Mouse (Mus musculus) forebrain, embryonic 13.5 days (tissue): ENCODE data around the gene Foxk2. TPM values are rescaled to one million over a fixed set of nuclear protein-coding genes. Genes with fewer than 3 reads are reported as not detected.
"Not testable (repeated sequence)": the region's sequence is repeated elsewhere in the genome, so short reads cannot be mapped to it uniquely, and the experiment has no call there.

Experiments
- ATAC-seq: fragments of 200-750 bp; cut with Nextera tagmentation; 2 replicates; pipeline ENCODE4 v1.8.0; 2017
- H3K27ac ChIP-seq: fragments of 300-500 bp; sonication (generic); 2 replicates; pipeline ENCODE4 v1.5.1; 2015; ENCODE audit warnings: inconsistent platforms, mild to moderate bottlenecking, moderate library complexity
- H3K27me3 ChIP-seq: fragments of 300-500 bp; sonication (generic); 2 replicates; pipeline ENCODE4 v1.6.1; 2015; ENCODE audit warnings: mild to moderate bottlenecking, inconsistent platforms
- H3K36me3 ChIP-seq: fragments of 300-500 bp; sonication (generic); 2 replicates; pipeline ENCODE4 v1.6.1; 2015; ENCODE audit warnings: mild to moderate bottlenecking, inconsistent platforms; ENCODE audit not compliant: poor library complexity, severe bottlenecking
- H3K4me1 ChIP-seq: fragments of 300-500 bp; sonication (generic); 2 replicates; pipeline ENCODE4 v1.6.1; 2015; ENCODE audit warnings: inconsistent platforms
- H3K4me2 ChIP-seq: fragments of 300-500 bp; sonication (generic); 2 replicates; pipeline ENCODE4 v1.6.1; 2015; ENCODE audit warnings: inconsistent platforms, mild to moderate bottlenecking, moderate library complexity
- H3K4me3 ChIP-seq: fragments of 300-500 bp; sonication (generic); 2 replicates; pipeline ENCODE4 v1.5.1; 2015; ENCODE audit warnings: mild to moderate bottlenecking, inconsistent platforms
- H3K9ac ChIP-seq: fragments of 300-500 bp; sonication (generic); 2 replicates; pipeline ENCODE4 v1.6.1; 2015; ENCODE audit warnings: mild to moderate bottlenecking, inconsistent platforms
- H3K9me3 ChIP-seq: fragments of 300-500 bp; sonication (generic); replicated peaks from 2 replicates; pipeline ENCODE4 v1.6.1; 2016; ENCODE audit warnings: inconsistent platforms
- WGBS: fragments of 180-500 bp; shearing (Covaris S2); methylation state at CpG from one replicate; pipeline ENCODE4 v1.1.7; 2015; 5-methylcytosine and 5-hydroxymethylcytosine counted together
- polyA plus RNA-seq: library from polyadenylated mRNA; unstranded; fragments of >200 nt; fragmentation: Nextera tagmentation; extraction: Ambion mirVana; gene quantifications from 2 replicates; pipeline ENCODE4 v1.2.1, GENCODE M21; 2015

Gene Foxk2
- polyA plus RNA-seq, 1 experiment from 2014 or later: 13.4 TPM

- ATAC-seq: no peak
- Histone ChIP-seq H3K4me2 (no peak overlapping the region), H3K9ac (no peak overlapping the region), H3K27ac (no peak overlapping the region), H3K36me3 (peaks cover 91% of the 10 kb centered on the region), H3K9me3 (no peaks in the 10 kb centered on the region), H3K4me1 (no peaks in the 10 kb centered on the region), H3K4me3 (no peak overlapping the region), H3K27me3 (no peaks in the 10 kb centered on the region)
- 94% methylated on average over 5 of the region's 5 CpGs for WGBS
These were observed 35.0 kb downstream of the Foxk2 start for GRCm38 (mm10) chr11:121294771-121295170.

- no peaks in the 10 kb centered on the region for H3K27me3 ChIP-seq
- H3K9me3 ChIP-seq: no peaks in the 10 kb centered on the region
- H3K4me2 ChIP-seq: no peak overlapping the region
- 92% methylated on average over 8 of the region's 8 CpGs for WGBS
- H3K4me1 ChIP-seq: no peaks in the 10 kb centered on the region
- ATAC-seq: no peak
- no peak overlapping the region for H3K27ac ChIP-seq
- H3K36me3 ChIP-seq: peaks cover 92% of the 10 kb centered on the region
- no peak overlapping the region for H3K4me3 ChIP-seq
- H3K9ac ChIP-seq: no peak overlapping the region
These were observed 38.7 kb downstream of the Foxk2 start for GRCm38 (mm10) chr11:121298493-121298892.

GRCm38 (mm10) chr11:121300265-121300664 is 40.5 kb downstream of the Foxk2 start:
- H3K36me3 ChIP-seq: peaks cover 94% of the 10 kb centered on the region
- H3K4me2 ChIP-seq: no peak overlapping the region
- no peak overlapping the region for H3K4me3 ChIP-seq
- H3K4me1 ChIP-seq: no peaks in the 10 kb centered on the region
- no peak overlapping the region for H3K27ac ChIP-seq
- no peaks in the 10 kb centered on the region for H3K9me3 ChIP-seq
- H3K27me3 ChIP-seq: no peaks in the 10 kb centered on the region
- H3K9ac ChIP-seq: no peak overlapping the region
- 94% methylated on average over 9 of the region's 9 CpGs for WGBS
- ATAC-seq: no peak

- Histone ChIP-seq H3K36me3 (peaks cover 95% of the 10 kb centered on the region), H3K4me2 (no peak overlapping the region)
These were observed 45.6 kb downstream of the Foxk2 start for GRCm38 (mm10) chr11:121305371-121305770.

GRCm38 (mm10) chr11:121306608-121307007 is 46.8 kb downstream of the Foxk2 start:
- Histone ChIP-seq H3K9ac (no peak overlapping the region), H3K27ac (no peak overlapping the region), H3K4me2 (no peak overlapping the region), H3K4me3 (no peak overlapping the region), H3K4me1 (no peaks in the 10 kb centered on the region), H3K9me3 (peaks cover 3% of the 10 kb centered on the region; the same call in 1 of the 2 replicates), H3K27me3 (no peaks in the 10 kb centered on the region), H3K36me3 (peaks cover 89% of the 10 kb centered on the region)
- ATAC-seq: no peak
- WGBS: 98% methylated on average over 8 of the region's 8 CpGs

More at GRCm38 (mm10) chr11:121305371-121305770, 45.6 kb downstream of the Foxk2 start:
- Histone ChIP-seq H3K9me3 (no peaks in the 10 kb centered on the region), H3K27me3 (no peaks in the 10 kb centered on the region), H3K9ac (no peak overlapping the region), H3K4me3 (no peak overlapping the region), H3K27ac (no peak overlapping the region), H3K4me1 (no peaks in the 10 kb centered on the region)
- 92% methylated on average over 6 of the region's 6 CpGs for WGBS
- no peak for ATAC-seq

- H3K9ac ChIP-seq, H3K27me3 ChIP-seq, ATAC-seq, H3K4me3 ChIP-seq, H3K4me1 ChIP-seq, H3K27ac ChIP-seq, H3K4me2 ChIP-seq, H3K9me3 ChIP-seq: not testable (repeated sequence)
- H3K36me3 ChIP-seq: peaks cover 78% of the 10 kb centered on the region
- WGBS: 96% methylated on average over 6 of the region's 6 CpGs
These were observed 47.9 kb downstream of the Foxk2 start for GRCm38 (mm10) chr11:121307712-121308111.

- no peaks in the 10 kb centered on the region for H3K9me3 ChIP-seq
- H3K4me3 ChIP-seq: no peak overlapping the region
- H3K36me3 ChIP-seq: peaks cover 55% of the 10 kb centered on the region
- no peaks in the 10 kb centered on the region for H3K27me3 ChIP-seq
- H3K4me1 ChIP-seq: no peaks in the 10 kb centered on the region
- no peak for ATAC-seq
- no peak overlapping the region for H3K9ac ChIP-seq
- H3K27ac ChIP-seq: no peak overlapping the region
- no peak overlapping the region for H3K4me2 ChIP-seq
- 89% methylated on average over 1 of the region's 1 CpGs for WGBS
These were observed 66.2 kb downstream of the Foxk2 start for GRCm38 (mm10) chr11:121326034-121326433.

GRCm38 (mm10) chr11:121326681-121327080 is 66.9 kb downstream of the Foxk2 start:
- Histone ChIP-seq H3K27me3 (no peaks in the 10 kb centered on the region), H3K27ac (no peak overlapping the region), H3K9ac (no peak overlapping the region), H3K4me1 (no peaks in the 10 kb centered on the region), H3K9me3 (no peaks in the 10 kb centered on the region), H3K4me2 (no peak overlapping the region), H3K36me3 (peaks cover 50% of the 10 kb centered on the region), H3K4me3 (no peak overlapping the region)
- ATAC-seq: no peak
- WGBS: 97% methylated on average over 5 of the region's 5 CpGs

- 94% methylated on average over 9 of the region's 9 CpGs for WGBS
- no peaks in the 10 kb centered on the region for H3K27me3 ChIP-seq
- H3K9me3 ChIP-seq: no peaks in the 10 kb centered on the region
- H3K27ac ChIP-seq: no peak overlapping the region
- H3K4me2 ChIP-seq: no peak overlapping the region
- peaks cover 62% of the 10 kb centered on the region for H3K36me3 ChIP-seq
- no peak overlapping the region for H3K4me3 ChIP-seq
- no peak overlapping the region for H3K9ac ChIP-seq
- no peaks in the 10 kb centered on the region for H3K4me1 ChIP-seq
- ATAC-seq: no peak
These were observed 68.4 kb downstream of the Foxk2 start for GRCm38 (mm10) chr11:121328206-121328605.

- ATAC-seq: no peak
- Histone ChIP-seq H3K4me2 (no peak overlapping the region), H3K9me3 (no peaks in the 10 kb centered on the region), H3K27me3 (no peaks in the 10 kb centered on the region), H3K4me1 (no peaks in the 10 kb centered on the region), H3K9ac (no peak overlapping the region), H3K27ac (no peak overlapping the region), H3K36me3 (peaks cover 64% of the 10 kb centered on the region), H3K4me3 (no peak overlapping the region)
These were observed 68.8 kb downstream of the Foxk2 start for GRCm38 (mm10) chr11:121328619-121329018.

- Histone ChIP-seq H3K4me3 (no peak overlapping the region), H3K9ac (no peak overlapping the region), H3K9me3 (no peaks in the 10 kb centered on the region), H3K27ac (no peak overlapping the region), H3K36me3 (peaks cover 81% of the 10 kb centered on the region), H3K27me3 (no peaks in the 10 kb centered on the region), H3K4me2 (no peak overlapping the region), H3K4me1 (no peaks in the 10 kb centered on the region)
- ATAC-seq: no peak
- WGBS: 96% methylated on average over 3 of the region's 3 CpGs
These were observed 71.9 kb downstream of the Foxk2 start for GRCm38 (mm10) chr11:121331641-121332040.

GRCm38 (mm10) chr11:121339647-121340046 is 79.9 kb downstream of the Foxk2 start:
- Histone ChIP-seq H3K9ac (no peak overlapping the region), H3K27ac (no peak overlapping the region), H3K27me3 (no peaks in the 10 kb centered on the region), H3K4me3 (no peak overlapping the region), H3K36me3 (peaks cover 39% of the 10 kb centered on the region), H3K9me3 (no peaks in the 10 kb centered on the region), H3K4me2 (no peak overlapping the region), H3K4me1 (no peaks in the 10 kb centered on the region)
- WGBS: 91% methylated on average over 1 of the region's 1 CpGs
- ATAC-seq: no peak

- Histone ChIP-seq H3K4me3 (no peak overlapping the region), H3K9me3 (no peaks in the 10 kb centered on the region), H3K27me3 (no peaks in the 10 kb centered on the region), H3K36me3 (peaks cover 37% of the 10 kb centered on the region), H3K27ac (no peak overlapping the region), H3K9ac (no peak overlapping the region), H3K4me1 (no peaks in the 10 kb centered on the region), H3K4me2 (no peak overlapping the region)
- ATAC-seq: no peak
- 93% methylated on average over 1 of the region's 1 CpGs for WGBS
These were observed 80.5 kb downstream of the Foxk2 start for GRCm38 (mm10) chr11:121340287-121340686.
